Mouse (Mus musculus) forelimb bud, embryonic 11.5 days (tissue): Measurements from ENCODE around the gene Gm39566.

Experiments used
- DNase-seq: peaks from one replicate; pipeline ENCODE4 v3.0.0-alpha.2; 2012; ENCODE audit warnings: low read depth, low spot score

Gene Gm39566

GRCm38 (mm10) chr11:69761868-69762267 lies 53.2 kb downstream of the Gm39566 start, which contains the start of gene Slc35g3:
Gene Slc35g3, minus strand, starts transcription at chr11:69761968.
- no peak for DNase-seq
